Mouse (Mus musculus): ENCODE measurements around the gene Ppp1r13b.

DNA sequence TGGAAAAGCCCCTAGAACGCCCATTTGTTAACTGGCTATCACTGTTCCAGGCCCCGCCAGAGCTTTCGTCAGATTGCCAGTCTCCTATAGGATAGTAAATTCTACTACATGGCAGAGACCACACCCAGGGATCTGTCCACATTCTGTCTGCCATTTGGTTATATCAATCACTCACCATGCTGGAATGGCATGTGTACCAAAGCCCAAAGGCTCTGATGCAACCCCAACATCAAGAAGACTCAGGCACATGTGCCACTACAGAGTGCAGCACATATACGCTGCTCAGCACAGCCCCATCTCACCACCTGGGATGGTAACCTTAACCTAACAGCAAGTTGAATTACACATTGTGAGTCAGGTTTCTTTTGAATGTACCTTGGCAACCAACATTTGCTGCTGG lies 62.0 kb downstream of the Ppp1r13b start:
- TF ChIP-seq CTCF (IDR thresholded peaks at IDR 0.05; ENCODE audit: low read depth, low read length) (no peak), GATA1 (IDR thresholded peaks at IDR 0.05; ENCODE audit: borderline replicate concordance, low read length) (no peak)
